11 mouse cellular contexts compared by ENCODE assay signal in genomic region chr10:99450714-99451625, GRCm38 (mm10).
A peak's percentile ranks its signal among the peaks of the same experiment; 100 is the strongest.
DNase-seq lines count a peak whose midpoint lies in the region; ATAC-seq and TF ChIP-seq lines count a peak whose summit lies in the region.
"Had no signal": no experiment of that assay in that cellular context is flagged by ENCODE, and none has a peak within 500 bp of the region (broad histone marks: within the 10 kb centered on the region; RNA-seq: fewer than 3 reads in every experiment).

No protein-coding gene starts in this region.

- no peaks in the 10 kb centered on the region for H3K36me3 ChIP-seq in heart, embryonic 10.5 days
- H3K36me3 ChIP-seq in hindbrain, embryonic 13.5 days, result no peaks in the 10 kb centered on the region
- H3K36me3 ChIP-seq in midbrain, postnatal 0 days (ENCODE audit: insufficient read depth, low read length), result no peaks in the 10 kb centered on the region
- H3K36me3 ChIP-seq: limb, embryonic 10.5 days; stomach, embryonic 15.5 days had no signal

- H3K9me3 ChIP-seq in heart, embryonic 10.5 days, result no peaks in the 10 kb centered on the region
- no peaks in the 10 kb centered on the region for H3K9me3 ChIP-seq in hindbrain, embryonic 13.5 days
- no peaks in the 10 kb centered on the region for H3K9me3 ChIP-seq in midbrain, postnatal 0 days (ENCODE audit: low read length)
- H3K9me3 ChIP-seq: limb, embryonic 10.5 days; stomach, embryonic 15.5 days had no signal

- H3K27me3 ChIP-seq in heart, embryonic 10.5 days (ENCODE audit: insufficient read depth, poor library complexity, severe bottlenecking), result no peaks in the 10 kb centered on the region
- H3K27me3 ChIP-seq in hindbrain, embryonic 13.5 days, result no peaks in the 10 kb centered on the region
- no peaks in the 10 kb centered on the region for H3K27me3 ChIP-seq in midbrain, postnatal 0 days (ENCODE audit: insufficient read depth, low read length)
- H3K27me3 ChIP-seq: stomach, embryonic 15.5 days had no signal

- H3K4me1 ChIP-seq in heart, embryonic 10.5 days, result peaks cover 15% of the 10 kb centered on the region; the same call in 1 of the 2 replicates
- H3K4me1 ChIP-seq in hindbrain, embryonic 13.5 days (replicated peaks), result peaks cover 15% of the 10 kb centered on the region
- H3K4me1 ChIP-seq in midbrain, postnatal 0 days (ENCODE audit: insufficient read depth, low read length), result peaks cover 4% of the 10 kb centered on the region
- H3K4me1 ChIP-seq in lung, adult 2 months (ENCODE audit: control insufficient read depth, insufficient read depth, low read length), result no peaks in the 10 kb centered on the region
- H3K4me1 ChIP-seq: stomach, embryonic 15.5 days had no signal

- no peak for DNase-seq in heart, embryonic 10.5 days (ENCODE audit: low spot score)
- no peak for DNase-seq in heart, adult 18-20 months
- peak; percentile 80 for DNase-seq in embryo, embryonic 10.5 days (ENCODE audit: low spot score)
- peak; percentile 52 for DNase-seq in midbrain, postnatal 0 days (ENCODE audit: low spot score)
- no peak for DNase-seq in layer of hippocampus, postnatal 36 days
- no peak for DNase-seq in lung, adult 2 months
- DNase-seq in layer of hippocampus, postnatal 10 days (ENCODE audit: low spot score in 2 of 2), result no peak
- DNase-seq: heart, postnatal 14 days had no signal

- H3K4me2 ChIP-seq in hindbrain, embryonic 13.5 days, result no peak overlapping the region
- H3K4me2 ChIP-seq in midbrain, postnatal 0 days (ENCODE audit: low read depth, low read length, poor library complexity, severe bottlenecking), result no peak overlapping the region
- H3K4me2 ChIP-seq: stomach, embryonic 15.5 days had no signal

- WGBS in heart, embryonic 10.5 days, result 57% methylated on average over 9 of the region's 9 CpGs
- 33% methylated on average over 9 of the region's 9 CpGs for WGBS in hindbrain, embryonic 13.5 days
- 24% methylated on average over 9 of the region's 9 CpGs for WGBS in midbrain, postnatal 0 days
- 66% methylated on average over 9 of the region's 9 CpGs for WGBS in lung, adult 2 months

- H3K4me3 ChIP-seq in heart, embryonic 10.5 days, result no peak overlapping the region
- no peak overlapping the region for H3K4me3 ChIP-seq in hindbrain, embryonic 13.5 days
- no peak overlapping the region for H3K4me3 ChIP-seq in midbrain, postnatal 0 days (ENCODE audit: low read depth, low read length)
- H3K4me3 ChIP-seq in lung, adult 2 months (replicated peaks; ENCODE audit: extremely low read depth, low read depth, low read length), result no peak overlapping the region
- H3K4me3 ChIP-seq: limb, embryonic 10.5 days; stomach, embryonic 15.5 days had no signal

- peak overlapping the region; percentile 22; the same call in 1 of the 2 replicates for H3K27ac ChIP-seq in heart, embryonic 10.5 days
- peak overlapping the region; percentile 52; the same call in 1 of the 2 replicates for H3K27ac ChIP-seq in hindbrain, embryonic 13.5 days
- H3K27ac ChIP-seq in midbrain, postnatal 0 days (ENCODE audit: low read depth, low read length), result no peak overlapping the region
- H3K27ac ChIP-seq: limb, embryonic 10.5 days; stomach, embryonic 15.5 days had no signal

- H3K9ac ChIP-seq in hindbrain, embryonic 13.5 days, result no peak overlapping the region
- H3K9ac ChIP-seq in midbrain, postnatal 0 days (replicated peaks; ENCODE audit: low read length, poor library complexity, severe bottlenecking), result no peak overlapping the region
- H3K9ac ChIP-seq: stomach, embryonic 15.5 days had no signal

- peak; percentile 80; the same call in 1 of the 2 replicates for ATAC-seq in hindbrain, embryonic 13.5 days (ENCODE audit: low FRiP score)
- no peak for ATAC-seq in midbrain, postnatal 0 days (ENCODE audit: low FRiP score)

- no peak for TF ChIP-seq CTCF in midbrain, postnatal 0 days (IDR thresholded peaks at IDR 0.05)
- no peak for TF ChIP-seq CTCF in lung, adult 2 months (IDR thresholded peaks at IDR 0.05; ENCODE audit: insufficient read depth, low read length)

- no peak for TF ChIP-seq POLR2A in lung, adult 2 months (IDR thresholded peaks at IDR 0.05; ENCODE audit: borderline replicate concordance, extremely low read depth, low read depth, low read length)

Comparison
In these comparisons a context has a peak if more than half of its experiments do, and no peak if none do; other contexts are left out.
1. DNase-seq: peak in embryo, embryonic 10.5 days (single experiment) and midbrain, postnatal 0 days (single experiment); none in heart, embryonic 10.5 days (single experiment), heart, adult 18-20 months (0 of 2), layer of hippocampus, postnatal 36 days (0 of 2), lung, adult 2 months (single experiment) and layer of hippocampus, postnatal 10 days (0 of 2).